Mouse (Mus musculus) left cerebral cortex, postnatal 25 days (tissue): ENCODE results near the gene Msl1. TPM values are rescaled to one million over a fixed set of nuclear protein-coding genes. Genes with fewer than 3 reads are reported as not detected.

Experiments used
- DNase-seq, 2 experiments: peaks; one replicate each; pipeline ENCODE4 v3.0.0; 2022; ENCODE audit warnings: low spot score in 2 of 2, mixed read lengths in 1 of 2
- intact Hi-C: fragments of 180-260 bp; cut with DNase I; formaldehyde crosslinking; loops from one replicate; pipeline ENCODE4 v1.15.1; 2025
- total RNA-seq, 2 experiments: library from RNA; stranded (reverse); gene quantifications; 2 replicates each; pipeline ENCODE4 v1.2.3; 2021

The Msl1 gene
- total RNA-seq, result 100 to 1,000 TPM; 190 to 193 TPM

DNA sequence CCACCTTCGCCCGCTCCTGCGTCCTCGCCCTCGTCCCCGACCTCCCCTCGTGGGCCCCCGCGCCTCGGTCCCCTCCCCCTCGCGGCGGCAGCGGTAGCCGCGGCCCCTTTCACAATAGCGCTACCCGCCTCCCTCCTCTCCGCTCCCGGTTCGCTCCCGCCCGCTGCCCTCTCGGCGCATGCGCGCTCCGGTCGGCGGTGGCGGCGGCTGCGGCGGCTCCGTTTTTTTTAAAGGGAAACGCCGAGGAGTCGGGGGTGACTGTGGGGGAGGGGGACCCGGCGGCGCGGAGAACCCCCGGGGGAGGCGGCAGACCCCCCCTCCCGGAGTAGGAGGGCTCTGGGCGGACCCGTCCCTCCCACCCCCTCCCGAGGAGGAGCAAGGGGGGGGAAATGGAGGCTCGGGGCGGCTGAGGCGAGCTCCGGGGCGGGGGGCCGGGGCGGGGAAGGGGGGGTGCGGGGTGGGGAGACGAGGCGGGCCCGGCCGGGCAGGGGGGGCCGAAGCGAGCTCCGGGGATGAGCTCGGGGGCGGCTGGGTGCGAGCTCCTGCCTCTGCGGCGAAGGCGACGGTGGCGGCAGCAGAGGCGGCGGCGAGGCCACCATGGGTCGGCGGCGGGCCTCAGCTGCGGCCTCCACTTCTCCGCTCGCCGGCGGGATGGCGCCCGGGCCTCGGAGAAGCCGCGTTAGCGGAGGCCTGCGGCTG is at the start of gene Msl1:
Gene Msl1, plus strand, starts transcription at position 502 of the 699 bp plus-strand sequence.
- DNase-seq, result peak; percentile 86 to 87
- intact Hi-C loops, result loop anchor here (2.0 kb wide), 1 partner anchor 14 kb away; no protein-coding TSS in a partner anchor

GRCm38 (mm10) chr11:98745932-98746853 is 49.1 kb upstream of the Msl1 start:
- no peak for DNase-seq
- intact Hi-C loops, result no loop called here

DNA sequence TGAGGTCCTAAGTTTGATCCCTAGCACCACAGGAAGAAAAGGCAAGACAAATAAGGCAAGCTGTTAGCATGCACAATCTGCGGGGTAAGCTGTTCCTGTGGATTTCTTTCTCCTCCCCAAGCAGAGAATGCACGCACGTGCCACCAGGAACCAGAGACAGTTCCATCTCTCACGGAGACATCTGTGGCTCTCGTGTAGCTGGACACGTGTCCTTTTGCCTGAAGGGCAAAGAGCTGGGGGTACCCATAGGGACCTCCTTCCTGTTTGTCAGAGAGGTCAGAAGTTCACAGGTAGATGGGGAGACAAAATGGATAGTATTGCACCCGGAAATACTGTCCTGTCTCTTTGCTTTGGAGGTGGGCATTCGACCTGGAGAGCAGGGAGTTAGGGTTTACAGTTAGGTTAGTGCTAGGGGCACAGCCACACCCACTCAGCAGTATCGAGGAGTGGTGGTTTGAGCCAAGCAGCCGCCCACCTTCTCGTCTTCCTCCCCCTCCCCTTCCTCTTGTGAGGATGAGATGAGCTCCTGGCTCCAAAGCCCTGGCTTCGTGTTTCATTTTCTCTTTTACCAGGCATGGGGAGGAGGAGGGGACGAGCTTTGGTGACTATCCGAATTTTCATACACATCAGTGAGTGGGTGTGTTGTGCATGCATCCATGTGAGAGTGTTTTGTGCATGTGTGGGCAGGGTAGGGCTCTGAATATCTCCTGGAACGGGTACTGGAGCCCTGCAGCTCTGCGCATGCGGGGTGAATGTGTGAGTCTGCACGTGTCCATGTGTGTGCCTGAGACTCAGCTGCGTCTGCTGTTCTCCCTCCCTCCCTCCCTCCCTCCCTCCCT is 48.2 kb upstream of the Msl1 start:
- intact Hi-C loops, result loop anchor here (1.0 kb wide), 1 partner anchor 36 kb away; no protein-coding TSS in a partner anchor
- DNase-seq, result peak; percentile 94 to 99

DNA sequence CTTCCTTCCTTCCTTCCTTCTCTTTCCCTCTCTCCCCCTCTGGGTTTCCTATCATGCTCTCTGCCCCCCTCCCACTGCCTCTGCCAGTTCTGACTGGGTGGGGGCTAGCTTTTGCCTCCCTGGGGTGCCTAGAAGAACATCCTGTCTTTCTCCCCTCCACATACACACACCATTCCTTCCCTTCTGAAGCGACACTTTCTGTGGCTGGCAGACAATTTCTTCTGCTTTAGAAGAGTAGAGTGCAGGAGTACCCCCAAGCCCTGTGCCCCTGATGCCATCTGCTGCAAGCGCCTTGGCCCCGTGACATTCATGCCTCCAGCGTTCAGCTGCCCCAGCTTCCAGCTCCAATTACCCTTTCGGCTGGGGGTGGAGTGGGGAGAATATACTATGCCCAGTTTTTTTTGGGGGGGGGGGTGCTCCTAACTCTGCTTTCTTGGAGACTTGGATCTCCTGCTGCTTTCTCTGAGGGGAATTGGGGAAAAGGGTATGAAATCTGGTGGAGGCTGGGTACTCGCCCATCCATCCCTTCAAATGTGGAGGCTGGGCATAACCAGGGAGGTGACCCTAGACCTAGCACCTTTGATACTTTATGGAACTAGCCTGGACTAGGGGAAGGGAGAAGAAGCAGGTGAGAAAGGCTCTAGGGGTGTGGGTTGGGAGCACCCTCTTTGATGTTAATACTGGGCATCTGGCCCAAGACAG is 47.4 kb upstream of the Msl1 start:
- intact Hi-C loops, result loop anchor here (1.0 kb wide), 1 partner anchor 35 kb away; no protein-coding TSS in a partner anchor
- peak; percentile 24 to 47 for DNase-seq

GRCm38 (mm10) chr11:98748506-98749416 is 46.6 kb upstream of the Msl1 start:
- intact Hi-C loops, result no loop called here
- DNase-seq, result peak in 1 of 2 experiments; percentile 27

DNA sequence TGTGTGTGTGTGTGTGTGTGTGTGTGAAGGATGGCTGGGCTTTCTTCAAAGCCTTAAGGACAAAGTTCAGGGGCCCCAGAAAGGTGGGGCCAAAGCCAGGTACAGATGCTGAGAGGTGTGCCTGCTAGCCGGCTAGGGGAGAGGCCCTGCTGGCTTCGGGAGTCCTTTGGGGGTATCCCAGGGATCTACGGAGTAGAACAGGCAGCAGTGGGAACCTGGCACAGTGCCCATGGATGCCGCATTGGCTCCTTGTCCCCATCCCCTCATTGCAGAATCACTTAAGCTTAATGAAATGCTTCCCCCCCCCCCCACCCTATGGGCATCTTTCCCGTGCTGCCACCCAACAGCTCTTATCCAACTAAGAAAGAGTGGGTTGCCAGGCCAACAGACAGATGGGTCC is 45.6 kb upstream of the Msl1 start:
- intact Hi-C loops, result no loop called here
- DNase-seq, result peak; percentile 48 to 57

DNA sequence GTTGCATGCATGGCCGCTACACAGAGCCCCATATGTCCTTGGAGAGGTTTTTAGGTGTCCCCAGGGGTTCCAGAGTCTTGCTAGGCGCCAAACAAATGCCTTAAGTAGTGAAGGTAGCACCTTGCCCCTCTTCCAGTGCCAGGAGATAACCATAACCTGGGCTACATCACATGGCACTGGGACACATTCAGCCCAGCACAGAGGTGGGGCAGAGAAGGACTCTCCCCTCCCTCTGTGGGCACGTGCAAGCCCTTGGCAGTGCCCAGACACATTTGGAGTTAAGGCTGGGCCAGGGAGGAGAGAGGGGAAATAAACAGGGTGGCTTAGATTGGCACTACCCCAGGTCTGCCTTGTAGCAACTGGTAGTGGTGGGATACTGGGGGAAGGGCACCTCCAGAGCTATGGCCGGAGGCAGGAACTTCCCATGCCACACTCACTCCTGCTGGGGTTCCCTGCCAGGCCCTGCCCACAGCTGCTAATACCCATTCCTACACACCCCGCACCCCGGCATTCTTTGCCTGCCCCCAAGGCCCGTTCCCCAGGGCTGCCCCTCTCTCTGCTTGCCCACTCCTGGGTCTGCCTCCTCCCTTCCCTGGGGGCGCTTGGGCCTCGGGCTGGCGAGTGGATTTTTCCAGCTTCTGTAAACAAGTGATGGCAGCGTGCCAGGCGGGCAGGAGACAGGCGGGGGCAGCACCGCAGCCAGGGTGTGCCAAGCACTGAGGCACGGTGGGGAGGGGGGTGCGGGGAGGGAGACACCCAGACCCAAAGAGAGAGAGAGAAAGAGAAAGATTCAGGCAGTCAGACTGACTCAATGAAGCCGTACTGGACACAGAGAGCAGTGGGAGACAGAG is 44.7 kb upstream of the Msl1 start:
- intact Hi-C loops, result no loop called here
- DNase-seq, result peak; percentile 78 to 81

- intact Hi-C loops, result no loop called here
- peak; percentile 7 to 46 for DNase-seq
Measured at GRCm38 (mm10) chr11:98751221-98751782, 44.0 kb upstream of the Msl1 start.

GRCm38 (mm10) chr11:98752562-98753140 is 42.7 kb upstream of the Msl1 start:
- DNase-seq, result no peak
- intact Hi-C loops, result no loop called here

DNA sequence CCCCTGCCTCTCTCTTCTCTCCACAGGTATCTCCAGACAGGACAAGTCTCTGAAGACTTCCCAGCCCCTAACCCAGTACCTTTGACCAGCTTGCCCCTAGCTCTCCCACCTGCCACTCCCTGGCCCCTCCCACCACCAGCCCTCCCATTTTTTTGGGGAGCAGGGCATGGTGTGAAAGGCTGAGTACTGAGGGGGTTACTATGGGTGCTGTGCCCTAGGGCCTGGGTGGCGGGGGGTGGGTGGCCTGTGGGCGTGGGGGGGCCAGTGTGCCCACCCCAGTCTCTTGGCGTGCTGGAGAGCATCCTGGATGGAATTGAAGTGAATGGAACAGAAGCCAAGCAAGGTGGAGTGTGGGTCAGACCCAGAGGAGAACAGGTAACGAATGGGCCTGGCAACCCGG is 42.1 kb upstream of the Msl1 start:
- intact Hi-C loops, result no loop called here
- DNase-seq, result no peak

GRCm38 (mm10) chr11:98754151-98754620 is 41.1 kb upstream of the Msl1 start:
- intact Hi-C loops, result loop anchor here (1.0 kb wide), 1 partner anchor 13 kb away; no protein-coding TSS in a partner anchor
- no peak for DNase-seq

DNA sequence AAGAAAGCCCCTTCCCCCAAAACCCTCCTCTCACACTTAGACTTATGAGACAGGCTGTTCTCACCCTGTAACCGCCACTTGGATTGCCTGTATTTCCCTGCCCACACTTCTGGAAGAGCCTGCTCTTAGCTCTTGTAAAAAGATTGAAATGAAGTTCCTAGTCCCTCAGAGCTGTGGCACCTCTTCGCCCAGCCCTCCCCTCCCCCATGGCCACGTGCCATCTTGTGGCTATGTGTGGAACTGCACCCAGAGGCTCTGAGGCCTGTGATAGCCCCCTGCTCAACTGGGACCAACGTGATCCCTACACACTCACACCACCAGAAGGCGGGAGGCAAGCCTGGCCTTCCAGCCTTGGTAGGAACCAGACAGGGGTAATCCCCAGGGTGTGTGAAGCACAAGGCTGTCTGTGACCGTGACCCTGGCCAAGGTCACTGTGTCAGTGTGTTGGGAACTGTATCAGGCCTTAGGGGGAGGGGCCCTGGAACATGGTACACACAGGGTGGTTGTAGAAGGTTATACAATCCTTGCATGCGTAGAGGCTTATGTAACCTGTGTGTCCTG is 40.6 kb upstream of the Msl1 start:
- peak; percentile 51 to 77 for DNase-seq
- intact Hi-C loops, result loop anchor here (1.0 kb wide), 1 partner anchor 13 kb away; no protein-coding TSS in a partner anchor

DNA sequence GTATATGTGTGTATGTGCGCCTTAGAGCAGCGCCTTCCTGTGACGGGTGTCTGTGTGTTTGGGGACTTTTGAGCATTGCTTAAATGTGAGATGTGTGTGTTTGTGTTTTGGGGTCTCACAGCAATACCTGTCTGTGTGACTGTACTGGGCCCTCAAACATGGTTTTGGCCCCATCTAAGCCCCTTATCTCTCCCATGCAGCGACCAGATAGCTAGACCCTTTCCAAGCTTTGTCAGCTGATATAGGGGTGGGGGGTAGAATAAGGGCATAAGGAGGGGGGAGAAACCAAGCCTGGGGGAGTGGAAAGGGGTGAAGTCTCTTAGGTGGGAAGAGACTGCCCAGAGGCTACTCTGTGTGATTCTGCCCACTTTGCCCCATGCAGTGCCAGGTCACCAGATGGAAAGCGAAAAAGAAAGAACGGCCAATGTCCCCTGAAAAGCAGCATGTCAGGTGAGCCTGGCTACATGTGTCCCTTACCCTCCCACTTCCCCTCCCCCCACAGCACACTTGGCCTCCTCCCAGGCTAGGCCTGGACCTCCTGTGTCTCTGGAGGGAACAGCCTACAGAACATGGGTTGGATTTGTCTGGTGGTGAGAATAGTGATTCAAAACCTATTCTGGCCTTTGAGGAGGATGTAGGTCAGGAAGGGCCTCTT is 39.5 kb upstream of the Msl1 start:
- no peak for DNase-seq
- intact Hi-C loops, result no loop called here

GRCm38 (mm10) chr11:98756711-98757110 is 38.6 kb upstream of the Msl1 start:
- DNase-seq, result no peak
- intact Hi-C loops, result no loop called here

GRCm38 (mm10) chr11:98761939-98762338 is 33.4 kb upstream of the Msl1 start:
- DNase-seq, result no peak
- intact Hi-C loops, result loop anchor here (2.0 kb wide), 1 partner anchor 49 kb away; no protein-coding TSS in a partner anchor
